Mouse (Mus musculus) left cerebral cortex, adult 9 months (tissue): Measurements from ENCODE around the gene Mical3.

Experiments
- DNase-seq, 2 experiments: peaks; one replicate each; pipeline ENCODE4 v3.0.0; 2022; ENCODE audit warnings: low spot score in 2 of 2

The Mical3 gene

GRCm38 (mm10) chr6:121053585-121054112, 77.2 kb downstream of the Mical3 start:
- DNase-seq: no peak

GRCm38 (mm10) chr6:121051972-121052629, 78.7 kb downstream of the Mical3 start:
- no peak for DNase-seq

GRCm38 (mm10) chr6:121051411-121051810, 79.4 kb downstream of the Mical3 start:
- no peak for DNase-seq

DNA sequence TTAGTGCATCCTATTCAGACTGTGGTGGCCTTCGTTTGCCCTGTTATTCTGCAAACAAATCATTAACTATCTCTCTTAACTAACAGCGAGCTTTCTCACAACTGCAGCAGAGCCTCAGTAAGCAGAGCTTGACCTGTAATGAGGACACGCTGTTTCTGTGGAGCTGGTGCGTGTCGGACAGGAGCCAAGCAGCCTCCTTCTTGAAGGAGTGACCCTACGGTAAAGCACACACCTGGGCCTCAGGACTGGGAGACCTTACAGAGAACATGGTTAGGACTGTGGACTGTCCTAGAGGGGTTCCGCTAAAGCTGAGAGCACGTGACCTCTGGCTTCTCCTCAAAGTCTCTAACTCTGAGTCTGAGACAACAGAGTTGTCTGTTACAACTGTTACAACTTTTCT, 82.1 kb downstream of the Mical3 start:
- DNase-seq: no peak

GRCm38 (mm10) chr6:121045345-121046080, 85.3 kb downstream of the Mical3 start:
- DNase-seq: peak in 1 of 2 experiments; percentile 41

DNA sequence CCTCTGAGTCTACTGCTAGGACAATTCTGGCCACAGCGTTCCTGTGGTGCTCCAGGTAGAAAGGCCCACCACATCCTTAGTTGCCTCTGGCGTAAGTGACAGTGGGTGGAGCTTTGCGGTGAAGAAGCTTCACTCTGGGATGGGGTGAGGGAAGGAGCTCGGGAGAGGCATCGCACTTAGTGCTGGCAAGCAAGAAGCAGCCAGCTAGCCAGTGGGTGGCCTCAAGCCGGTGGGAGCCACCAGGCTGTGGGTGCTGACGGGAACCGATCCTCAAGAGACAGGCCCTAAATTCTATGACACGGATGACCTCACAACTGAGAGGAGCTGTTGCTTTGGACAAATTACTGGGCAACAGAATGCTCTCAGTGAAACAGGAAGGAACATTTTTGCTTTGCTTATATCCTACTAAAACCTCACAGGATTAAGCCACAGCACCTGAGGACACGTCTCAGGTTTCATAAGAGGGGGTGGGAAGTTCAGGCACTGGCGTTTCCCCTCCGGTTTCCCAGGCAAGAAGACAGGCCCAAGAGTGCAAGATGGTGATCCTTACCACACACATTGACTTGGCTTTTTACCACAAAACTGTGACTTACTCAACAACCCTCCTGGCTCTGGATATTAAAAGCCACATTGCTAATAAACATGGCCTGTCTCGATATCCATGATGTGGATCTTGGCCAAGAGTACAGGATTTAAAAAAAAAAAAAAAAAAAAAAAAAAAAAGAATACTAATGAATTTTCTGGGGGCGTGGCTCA, 87.2 kb downstream of the Mical3 start:
- no peak for DNase-seq

DNA sequence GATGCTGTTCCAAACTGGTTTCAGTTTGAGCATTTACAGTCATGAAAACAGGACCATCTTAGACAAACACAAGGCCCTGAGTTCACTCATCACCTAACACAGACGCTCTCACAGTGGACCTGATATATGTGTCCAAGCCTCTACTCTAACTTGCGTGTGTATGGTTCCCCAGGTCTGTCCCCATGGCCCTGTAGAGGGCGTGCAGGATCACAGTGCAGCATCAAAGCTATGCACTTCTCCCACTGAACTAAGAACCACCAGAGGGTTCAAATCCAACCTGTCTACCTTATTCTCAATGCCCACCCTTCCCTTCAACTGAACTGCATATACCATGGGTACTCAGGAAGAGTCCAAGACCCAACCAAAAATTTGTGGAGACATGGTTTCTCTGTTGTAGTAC, 91.1 kb downstream of the Mical3 start:
- no peak for DNase-seq

- peak; percentile 59 to 79 for DNase-seq
These were observed 91.5 kb downstream of the Mical3 start for GRCm38 (mm10) chr6:121039286-121039685.

- DNase-seq: no peak
These were observed 93.7 kb downstream of the Mical3 start for GRCm38 (mm10) chr6:121037086-121037485.

GRCm38 (mm10) chr6:121035929-121036328, 94.9 kb downstream of the Mical3 start:
- DNase-seq: no peak

- DNase-seq: no peak
These were observed 95.5 kb downstream of the Mical3 start for GRCm38 (mm10) chr6:121035268-121035667.

DNA sequence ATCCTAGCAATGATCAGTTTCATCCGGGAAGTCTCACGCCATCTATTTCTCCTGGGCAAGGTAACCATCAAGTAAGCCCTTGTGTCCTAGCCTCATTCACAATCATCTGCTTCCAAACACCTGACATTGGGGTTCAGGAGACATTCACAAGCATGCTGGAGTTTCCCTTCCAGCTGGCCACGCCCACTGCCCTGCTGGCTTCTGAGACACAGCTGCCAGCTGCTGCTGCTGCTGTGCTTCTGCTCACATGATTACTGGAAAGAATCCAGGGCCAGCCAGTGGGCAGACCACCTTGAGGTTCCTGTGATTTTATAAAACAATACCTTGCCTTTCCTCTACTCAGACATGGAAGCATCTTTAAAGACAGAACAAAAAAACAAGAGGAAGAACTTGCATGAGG, 97.5 kb downstream of the Mical3 start:
- DNase-seq: no peak

DNA sequence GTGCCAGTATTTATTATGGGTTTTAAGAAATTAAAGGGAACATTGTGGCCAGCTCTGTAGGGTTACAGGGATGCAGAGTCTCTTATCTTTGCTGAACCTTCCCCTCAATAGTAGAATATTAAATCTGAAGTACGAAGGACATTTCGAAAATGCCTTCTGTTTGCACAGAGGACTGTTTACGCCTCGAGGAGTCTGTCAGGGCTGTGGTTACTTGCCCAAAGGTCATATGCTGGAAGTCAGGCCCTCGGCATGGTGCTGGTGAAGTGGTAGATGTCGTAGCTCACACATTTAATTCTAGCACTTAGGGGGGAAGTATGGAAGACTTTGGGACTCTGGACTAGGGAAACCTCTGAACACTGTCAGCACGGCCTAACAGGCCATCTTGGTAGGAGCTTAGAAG, 99.4 kb downstream of the Mical3 start:
- DNase-seq: no peak

- DNase-seq: peak in 1 of 2 experiments; percentile 83
These were observed 100.8 kb downstream of the Mical3 start for GRCm38 (mm10) chr6:121029897-121030589.

DNA sequence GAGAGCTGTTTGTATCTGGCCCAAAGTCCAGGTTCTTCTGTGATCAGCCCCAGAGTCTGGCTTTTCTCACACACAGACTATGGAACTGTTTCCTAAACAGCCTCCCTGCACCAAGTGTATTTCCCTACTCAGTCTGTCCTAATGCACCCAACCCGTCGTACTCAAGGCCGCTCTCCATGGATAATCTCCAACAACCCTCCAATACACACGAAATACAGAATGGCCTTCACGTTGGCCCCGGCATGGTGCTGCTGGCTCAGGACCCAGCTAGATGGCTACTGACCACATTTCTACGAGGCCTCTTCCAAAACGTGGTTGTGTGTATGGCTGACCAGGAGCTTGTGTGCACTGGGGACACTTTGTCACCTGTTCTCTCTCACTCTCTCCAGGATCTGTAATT, 102.3 kb downstream of the Mical3 start:
- DNase-seq: no peak

- peak in 1 of 2 experiments; percentile 61 for DNase-seq
These were observed 103.5 kb downstream of the Mical3 start for GRCm38 (mm10) chr6:121027314-121027713.

DNA sequence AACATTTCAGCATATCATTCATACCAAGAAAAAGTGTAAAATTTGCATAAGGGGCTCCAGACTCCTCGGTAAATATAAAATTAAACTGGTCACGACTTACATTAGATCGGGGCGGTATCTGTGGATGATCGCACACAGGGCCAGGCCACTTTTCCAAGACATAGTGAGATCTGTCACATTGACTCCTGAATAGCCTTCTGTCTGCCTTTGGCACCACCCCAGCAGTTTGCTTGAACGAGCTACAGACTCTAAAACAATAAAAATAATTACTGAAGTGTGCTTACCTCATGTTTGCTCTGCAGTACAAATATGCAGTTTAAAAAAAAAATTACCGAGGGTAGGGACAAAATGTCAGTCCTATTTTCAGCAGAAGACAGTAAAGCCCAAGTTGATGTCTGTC, 103.9 kb downstream of the Mical3 start:
- no peak for DNase-seq

GRCm38 (mm10) chr6:121026019-121026584, 104.7 kb downstream of the Mical3 start:
- no peak for DNase-seq

- DNase-seq: no peak
These were observed 112.7 kb downstream of the Mical3 start for GRCm38 (mm10) chr6:121018147-121018546.

GRCm38 (mm10) chr6:121017436-121018031, 113.3 kb downstream of the Mical3 start:
- DNase-seq: no peak

GRCm38 (mm10) chr6:121016097-121016496, 114.7 kb downstream of the Mical3 start:
- no peak for DNase-seq
